Mouse (Mus musculus): Measurements from ENCODE around the gene Prrc2c.

Gene Prrc2c

GRCm38 (mm10) chr1:162623895-162624294 is 116.5 kb downstream of the Prrc2c start:
- in situ Hi-C loops (cut with MboI; ENCODE audit: unreplicated experiment in 2 of 2): no loop called here
